Mouse (Mus musculus) cerebellum, postnatal 25 days (tissue): ENCODE measurements around the gene Aars2.

Experiments used
- DNase-seq, 2 experiments: peaks; one replicate each; pipeline ENCODE4 v3.0.0; 2021; ENCODE audit warnings: mixed read lengths in 2 of 2

The Aars2 gene

GRCm38 (mm10) chr17:45502324-45502723 lies 4.3 kb upstream of the Aars2 start:
- DNase-seq = no peak

GRCm38 (mm10) chr17:45503301-45503973 lies 3.2 kb upstream of the Aars2 start:
- no peak for DNase-seq

DNA sequence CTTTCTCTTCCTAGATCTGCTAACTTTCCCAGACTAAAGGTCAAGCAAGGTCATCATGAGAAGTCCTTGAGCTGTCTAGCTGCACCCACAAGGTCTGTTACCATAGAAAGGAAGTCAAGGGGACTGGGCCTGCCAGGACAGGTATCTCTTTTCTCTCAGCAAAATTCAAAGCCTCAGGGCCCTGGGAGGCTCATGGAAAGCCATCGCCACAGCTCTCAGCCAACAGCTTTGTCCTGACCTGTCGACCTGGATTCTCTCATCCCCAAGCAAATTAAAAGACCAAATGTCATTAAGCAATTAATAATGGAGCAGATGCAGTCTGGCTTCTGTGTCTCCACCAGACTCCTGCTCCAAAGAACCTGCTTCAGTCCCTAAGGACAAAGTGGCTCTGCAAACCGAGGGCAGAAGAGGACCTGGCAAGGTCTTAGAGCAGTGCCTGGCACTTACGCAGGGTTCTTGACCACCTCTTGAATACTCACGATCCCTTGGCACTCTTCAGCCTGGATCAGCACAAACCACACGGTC lies 638 bp upstream of the Aars2 start:
- DNase-seq = no peak

DNA sequence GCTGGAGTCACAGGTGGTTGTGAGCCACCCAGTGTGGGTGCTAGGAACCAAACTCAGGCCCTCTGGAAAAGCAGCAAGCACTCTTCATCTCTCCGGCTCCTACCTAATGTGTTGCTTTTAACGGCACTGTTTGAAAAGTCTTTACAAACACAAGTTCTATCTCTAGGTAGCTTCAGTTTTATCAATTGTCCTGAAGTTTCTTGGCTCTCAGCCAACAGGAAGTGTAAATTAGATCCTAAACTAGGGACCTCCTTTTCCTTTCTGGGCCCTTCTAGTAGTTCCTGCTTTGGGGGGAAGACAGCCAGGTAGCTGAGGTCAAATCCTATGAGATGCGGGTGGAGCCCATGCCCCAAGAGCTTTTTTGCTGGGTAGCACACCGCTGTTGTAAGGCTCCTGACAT lies 4.2 kb downstream of the Aars2 start:
- no peak for DNase-seq

DNA sequence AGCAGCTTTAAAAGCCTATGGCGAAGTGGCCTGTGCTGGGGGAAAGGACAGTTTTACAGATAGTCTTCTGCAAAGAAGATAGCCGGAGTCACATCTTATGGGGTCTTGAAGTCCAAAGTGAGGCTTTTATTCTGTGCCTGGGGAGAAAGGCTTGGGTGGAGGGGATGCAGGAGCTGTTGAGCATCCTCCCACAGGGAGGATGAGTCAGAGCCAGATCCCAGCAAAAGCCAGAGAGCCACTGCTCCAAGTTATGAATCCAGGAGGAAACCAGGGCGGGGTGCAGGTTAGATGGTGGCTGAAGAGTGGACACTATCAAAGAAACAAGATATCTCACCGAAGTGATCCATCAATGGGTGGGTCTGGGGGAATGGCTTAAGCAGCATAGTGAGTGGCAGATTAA lies 5.1 kb downstream of the Aars2 start:
- DNase-seq = no peak

DNA sequence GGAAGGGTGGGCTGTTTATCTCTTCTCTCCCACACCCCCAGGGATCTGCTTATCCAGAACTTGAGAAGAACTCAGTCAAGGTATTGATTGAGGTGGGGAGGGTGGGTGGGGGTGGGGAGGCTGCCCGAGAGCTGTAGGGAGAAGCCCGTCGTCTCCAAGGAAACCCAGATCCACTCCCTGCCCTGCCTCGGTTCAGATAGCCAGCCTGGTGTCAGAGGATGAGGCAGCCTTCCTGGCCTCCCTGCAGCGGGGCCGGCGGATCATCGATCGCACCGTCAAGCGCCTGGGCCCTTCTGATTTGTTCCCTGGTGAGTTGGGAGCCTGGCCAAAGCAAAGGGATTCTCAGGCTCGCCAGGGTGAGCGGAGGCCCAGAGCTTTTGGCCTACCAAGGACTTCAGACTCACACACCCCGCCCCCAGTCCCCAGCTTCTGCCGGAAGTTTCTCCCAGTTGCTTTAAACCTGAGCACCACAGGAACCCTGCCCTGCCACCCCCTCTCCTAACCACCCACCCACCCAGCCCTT lies 8.6 kb downstream of the Aars2 start:
- peak in 1 of 2 experiments; percentile 38 for DNase-seq

DNA sequence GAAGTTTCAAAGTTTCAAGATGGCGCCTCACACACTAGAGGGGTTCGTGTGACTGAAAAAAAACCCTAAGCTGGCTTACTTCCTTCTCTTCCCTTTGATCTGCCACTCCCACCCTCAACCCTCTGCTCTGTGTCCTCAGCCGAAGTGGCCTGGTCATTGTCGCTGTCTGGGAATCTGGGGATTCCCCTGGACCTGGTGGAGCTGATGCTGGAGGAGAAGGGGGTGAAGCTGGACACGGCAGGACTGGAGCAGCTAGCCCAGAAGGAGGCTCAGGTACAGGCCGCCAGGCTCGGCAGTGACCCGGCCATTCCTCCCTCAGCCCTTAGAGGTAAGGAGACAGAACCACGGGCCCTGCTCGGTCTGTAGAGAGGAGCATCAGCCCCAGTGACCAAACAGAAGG lies 9.2 kb downstream of the Aars2 start:
- DNase-seq = peak in 1 of 2 experiments; percentile 33

GRCm38 (mm10) chr17:45516488-45516887 lies 9.8 kb downstream of the Aars2 start:
- DNase-seq = peak; percentile 95 to 96

- peak in 1 of 2 experiments; percentile 50 for DNase-seq
Measured at GRCm38 (mm10) chr17:45517135-45517534, 10.5 kb downstream of the Aars2 start.

- peak; percentile 45 to 50 for DNase-seq
Measured at GRCm38 (mm10) chr17:45517549-45518215, 11.0 kb downstream of the Aars2 start.

DNA sequence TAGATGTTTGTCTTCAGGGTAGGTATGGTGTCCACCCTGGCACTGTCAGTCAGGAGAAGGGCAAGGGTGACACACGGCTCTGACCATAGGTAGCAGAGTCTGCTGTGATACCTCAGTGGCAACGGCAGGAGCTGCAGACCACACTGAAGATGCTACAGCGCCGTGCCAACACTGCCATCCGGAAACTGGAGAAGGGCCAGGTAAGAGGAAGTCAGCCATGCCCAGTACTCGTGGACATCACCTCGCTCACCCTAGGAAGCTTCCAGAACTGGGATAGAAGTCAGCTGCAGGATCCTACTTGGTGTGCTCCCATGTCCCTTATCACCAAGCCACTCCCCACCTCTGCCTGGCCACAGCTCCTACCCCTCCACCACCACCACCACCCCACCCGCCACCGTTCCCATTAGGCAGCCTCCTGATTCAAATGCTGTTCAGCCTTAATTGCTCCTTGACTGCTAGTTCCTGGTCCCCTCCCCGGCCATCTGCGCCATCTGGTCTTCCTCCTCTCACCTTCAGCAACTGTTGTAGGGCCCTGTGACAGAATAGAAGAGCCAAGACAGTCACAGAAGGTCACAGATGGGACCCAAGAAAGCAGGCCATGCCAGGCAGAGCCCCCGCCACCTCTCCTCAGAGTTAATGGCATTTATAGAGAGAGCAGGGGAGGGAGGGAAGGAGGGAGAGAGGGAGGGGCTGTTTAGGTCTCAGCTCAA lies 12.3 kb downstream of the Aars2 start:
- peak; percentile 92 to 93 for DNase-seq

DNA sequence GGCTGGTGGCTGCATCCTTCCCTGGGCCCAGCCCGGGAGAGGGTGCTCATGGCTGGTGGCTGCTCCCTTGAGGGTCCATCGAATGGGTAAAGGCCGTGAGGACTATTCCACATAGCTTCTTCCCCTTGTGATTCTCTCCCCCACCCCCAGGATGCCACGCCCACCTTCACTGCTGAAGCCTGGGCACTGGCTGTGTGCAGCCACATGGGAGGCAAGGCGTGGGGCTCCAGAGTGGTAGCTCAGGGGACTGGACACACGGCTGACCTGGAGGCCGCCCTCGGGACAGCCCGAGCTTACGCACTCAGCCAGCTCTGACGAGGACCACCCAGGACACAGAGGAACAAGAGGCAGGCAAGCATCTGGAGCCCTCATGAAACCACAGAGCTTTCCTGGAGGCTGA lies 13.5 kb downstream of the Aars2 start:
- peak in 1 of 2 experiments; percentile 51 for DNase-seq

DNA sequence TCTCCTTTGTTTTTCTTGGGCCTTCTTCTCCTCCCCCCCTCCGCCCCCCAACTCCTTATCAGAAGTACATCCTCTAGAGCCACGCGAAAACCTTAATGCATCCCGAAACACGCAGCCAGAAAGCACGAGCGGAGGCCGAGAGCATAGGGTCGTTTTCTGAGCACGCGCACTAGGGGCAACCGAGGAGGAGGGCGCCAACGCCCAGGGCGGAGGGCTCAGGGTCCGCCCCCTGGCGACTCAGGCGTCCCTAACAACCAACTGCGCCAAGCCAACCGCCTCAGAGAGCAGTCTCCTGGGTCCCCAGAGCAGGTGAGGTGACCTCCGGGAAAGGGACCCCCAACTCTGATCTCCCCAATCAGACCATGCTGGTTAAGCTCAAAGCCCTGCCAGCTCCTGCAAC lies 16.6 kb downstream of the Aars2 start, which contains the start of gene Tcte1:
Gene Tcte1, plus strand, starts transcription at position 172 of the 400 bp plus-strand sequence.
- DNase-seq = no peak

DNA sequence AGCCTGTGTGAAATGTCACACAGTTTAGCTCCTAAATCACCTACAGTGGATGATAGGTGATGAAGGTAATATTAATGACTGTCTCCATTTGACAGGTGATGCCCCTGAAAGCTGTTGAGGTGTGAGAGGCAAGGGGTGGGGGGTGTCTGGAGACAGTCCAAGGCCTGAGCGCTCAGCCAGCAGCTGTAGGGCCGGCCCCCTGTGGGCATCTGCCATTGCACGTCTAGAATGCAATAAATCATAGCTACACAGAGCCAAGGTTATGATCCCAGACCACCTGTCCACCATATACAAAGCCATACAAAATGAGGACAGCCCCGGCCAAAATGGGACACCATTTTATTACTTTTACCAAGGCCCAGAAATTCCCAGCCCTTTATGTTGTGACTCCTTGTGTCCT lies 18.3 kb downstream of the Aars2 start:
- peak in 1 of 2 experiments; percentile 55 for DNase-seq

- peak; percentile 64 to 70 for DNase-seq
Measured at GRCm38 (mm10) chr17:45526571-45526970, 19.9 kb downstream of the Aars2 start.

DNA sequence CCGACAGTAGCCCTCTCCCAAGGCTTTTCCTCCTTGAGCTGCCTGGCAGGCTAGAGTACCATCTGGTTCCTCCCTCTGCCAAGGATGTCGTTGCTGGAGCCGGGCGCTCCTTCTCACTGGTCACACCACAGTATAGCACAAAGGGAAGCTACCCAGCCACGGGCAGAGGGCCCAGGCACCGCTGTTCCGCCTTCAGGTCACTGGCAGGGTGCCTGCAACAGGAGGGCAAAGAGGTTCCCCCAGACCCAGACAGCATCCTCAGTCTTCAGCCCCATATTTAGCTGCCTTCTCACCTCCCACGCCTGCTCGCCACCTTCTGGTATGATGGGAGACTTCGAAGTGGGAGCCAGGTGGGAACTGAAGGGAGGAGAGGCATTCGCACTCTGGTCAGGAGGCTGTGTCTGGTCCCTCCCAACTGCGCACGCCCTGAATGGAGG lies 23.7 kb downstream of the Aars2 start:
- peak; percentile 93 to 95 for DNase-seq

GRCm38 (mm10) chr17:45532896-45533295 lies 26.3 kb downstream of the Aars2 start:
- no peak for DNase-seq

GRCm38 (mm10) chr17:45536264-45536663 lies 29.6 kb downstream of the Aars2 start:
- DNase-seq = no peak

DNA sequence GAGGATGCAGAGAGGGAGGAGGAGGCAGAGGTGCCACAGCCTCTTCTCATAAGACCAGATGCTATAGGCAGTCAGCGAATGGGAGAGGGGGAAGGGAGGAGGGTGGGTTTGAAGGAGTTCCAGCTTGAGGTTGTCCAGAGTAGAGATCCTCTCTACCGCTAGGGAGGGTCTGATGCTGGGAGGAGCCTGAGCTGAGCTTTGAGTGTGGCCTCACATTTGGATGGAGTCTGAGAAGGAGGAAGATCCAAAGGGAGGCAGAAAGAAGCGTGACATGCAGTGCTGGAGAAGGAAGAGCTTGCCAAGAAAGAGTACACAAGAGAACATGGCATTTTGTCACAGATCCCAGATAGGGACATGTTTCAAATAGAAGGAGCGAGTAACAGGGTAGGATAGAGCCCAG lies 31.8 kb downstream of the Aars2 start:
- no peak for DNase-seq

DNA sequence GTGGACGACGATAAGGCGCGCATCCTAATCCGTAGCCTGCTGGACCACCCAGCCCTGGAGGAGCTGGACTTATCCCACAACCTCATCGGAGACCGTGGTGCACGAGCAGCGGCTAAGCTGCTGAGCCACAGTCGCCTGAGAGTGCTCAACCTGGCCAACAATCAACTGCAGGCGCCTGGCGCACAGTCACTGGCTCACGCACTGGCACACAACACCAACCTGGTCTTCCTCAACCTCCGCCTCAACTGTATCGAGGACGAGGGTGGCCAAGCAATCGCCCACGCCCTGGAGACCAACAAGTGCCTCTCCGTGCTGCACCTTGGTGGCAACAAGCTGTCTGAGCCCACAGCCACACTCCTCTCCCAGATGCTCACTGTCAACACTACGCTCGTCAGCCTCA lies 33.0 kb downstream of the Aars2 start:
- DNase-seq = peak; percentile 51 to 55

DNA sequence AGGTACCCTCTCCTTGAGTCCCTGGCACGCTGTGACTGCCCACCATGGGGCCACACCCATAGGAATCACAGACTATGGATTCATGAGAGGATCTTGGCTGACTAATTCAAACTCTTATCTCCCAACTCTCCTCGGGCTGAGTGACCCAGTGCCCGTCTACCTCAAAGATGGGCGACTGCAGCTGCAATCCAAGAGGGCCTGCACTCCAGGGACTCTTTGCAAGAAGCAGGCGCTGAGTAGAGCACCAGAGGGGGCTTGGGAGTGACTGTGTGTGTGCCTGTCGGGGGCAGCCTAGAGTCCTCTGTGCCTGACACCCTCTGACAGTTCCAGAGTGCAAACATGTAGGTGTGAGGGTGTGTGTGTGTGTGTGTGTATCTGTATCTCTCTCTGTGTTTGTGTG lies 35.5 kb downstream of the Aars2 start:
- peak in 1 of 2 experiments; percentile 35 for DNase-seq

- DNase-seq = peak; percentile 71 to 76
Measured at GRCm38 (mm10) chr17:45542705-45543104, 36.1 kb downstream of the Aars2 start.

GRCm38 (mm10) chr17:45543115-45543514 lies 36.5 kb downstream of the Aars2 start:
- DNase-seq = no peak
